Mouse (Mus musculus) liver, embryonic 15.5 days (tissue): ENCODE measurements around the gene Fyn. TPM values are rescaled to one million over a fixed set of nuclear protein-coding genes. Genes with fewer than 3 reads are reported as not detected.
A peak's percentile ranks its signal among the peaks of the same experiment; 100 is the strongest.

Source experiments
- ATAC-seq: fragments of 200-750 bp; cut with Nextera tagmentation; 2 replicates; pipeline ENCODE4 v1.8.0; 2017; ENCODE audit warnings: moderate number of reproducible peaks, mild to moderate bottlenecking, moderate library complexity; ENCODE audit not compliant: insufficient read depth
- H3K27ac ChIP-seq: fragments of 300-500 bp; sonication (generic); replicated peaks from 2 replicates; pipeline ENCODE4 v1.5.1; 2015; ENCODE audit warnings: mild to moderate bottlenecking, inconsistent platforms
- H3K27me3 ChIP-seq: fragments of 300-500 bp; sonication (generic); 2 replicates; pipeline ENCODE4 v1.6.1; 2015; ENCODE audit warnings: mild to moderate bottlenecking, inconsistent platforms
- H3K36me3 ChIP-seq: fragments of 300-500 bp; sonication (generic); replicated peaks from 2 replicates; pipeline ENCODE4 v1.6.1; 2015; ENCODE audit warnings: moderate library complexity, mild to moderate bottlenecking, inconsistent platforms
- H3K4me1 ChIP-seq: fragments of 300-500 bp; sonication (generic); replicated peaks from 2 replicates; pipeline ENCODE4 v1.6.1; 2015; ENCODE audit warnings: inconsistent platforms
- H3K4me2 ChIP-seq: fragments of 300-500 bp; sonication (generic); 2 replicates; pipeline ENCODE4 v1.6.1; 2015; ENCODE audit warnings: moderate library complexity, mild to moderate bottlenecking, inconsistent platforms
- H3K4me3 ChIP-seq: fragments of 300-500 bp; sonication (generic); replicated peaks from 2 replicates; pipeline ENCODE4 v1.5.1; 2015; ENCODE audit warnings: mild to moderate bottlenecking, inconsistent platforms
- H3K9ac ChIP-seq: fragments of 300-500 bp; sonication (generic); 2 replicates; pipeline ENCODE4 v1.6.1; 2015; ENCODE audit warnings: moderate library complexity, mild to moderate bottlenecking, inconsistent platforms
- H3K9me3 ChIP-seq: fragments of 300-500 bp; sonication (generic); replicated peaks from 2 replicates; pipeline ENCODE4 v1.6.1; 2016; ENCODE audit warnings: inconsistent platforms
- WGBS: fragments of 180-500 bp; shearing (Covaris S2); methylation state at CpG from one replicate; pipeline ENCODE4 v1.1.7; 2015; ENCODE audit warnings: mixed read lengths; ENCODE audit not compliant: insufficient replicate concordance; 5-methylcytosine and 5-hydroxymethylcytosine counted together
- polyA plus RNA-seq: library from polyadenylated mRNA; unstranded; fragments of >200 nt; fragmentation: Nextera tagmentation; extraction: Ambion mirVana; gene quantifications from 2 replicates; pipeline ENCODE4 v1.2.1, GENCODE M21; 2015

The Fyn gene
- polyA plus RNA-seq, 1 experiment from 2014 or later: 6.1 TPM

DNA sequence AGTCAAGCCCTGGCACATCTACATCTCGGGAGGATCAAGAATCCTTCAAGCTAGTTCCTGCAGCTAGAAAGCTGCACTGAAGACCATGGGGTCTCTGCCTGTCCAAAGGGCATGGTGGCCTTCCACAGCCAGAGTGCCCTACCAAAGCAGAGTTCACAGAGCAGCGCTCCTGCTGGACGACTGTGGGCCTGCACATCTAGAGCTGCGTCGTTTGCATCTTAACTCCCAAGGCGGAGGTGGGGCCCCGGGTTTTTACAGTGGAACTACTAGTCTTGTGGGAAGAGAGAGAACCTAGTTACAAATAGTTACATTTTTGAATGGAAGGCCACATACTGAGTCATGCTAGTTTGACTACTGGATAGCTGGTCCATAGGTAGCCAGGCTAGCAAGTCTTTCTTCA lies 30.3 kb downstream of the Fyn start:
- no peaks in the 10 kb centered on the region for H3K27me3 ChIP-seq
- H3K27ac ChIP-seq: no peak overlapping the region
- H3K4me2 ChIP-seq: no peak overlapping the region
- no peaks in the 10 kb centered on the region for H3K36me3 ChIP-seq
- ATAC-seq: no peak
- H3K4me1 ChIP-seq: no peaks in the 10 kb centered on the region
- no peaks in the 10 kb centered on the region for H3K9me3 ChIP-seq
- 69% methylated on average over 7 of the region's 7 CpGs for WGBS
- H3K4me3 ChIP-seq: no peak overlapping the region
- H3K9ac ChIP-seq: no peak overlapping the region

DNA sequence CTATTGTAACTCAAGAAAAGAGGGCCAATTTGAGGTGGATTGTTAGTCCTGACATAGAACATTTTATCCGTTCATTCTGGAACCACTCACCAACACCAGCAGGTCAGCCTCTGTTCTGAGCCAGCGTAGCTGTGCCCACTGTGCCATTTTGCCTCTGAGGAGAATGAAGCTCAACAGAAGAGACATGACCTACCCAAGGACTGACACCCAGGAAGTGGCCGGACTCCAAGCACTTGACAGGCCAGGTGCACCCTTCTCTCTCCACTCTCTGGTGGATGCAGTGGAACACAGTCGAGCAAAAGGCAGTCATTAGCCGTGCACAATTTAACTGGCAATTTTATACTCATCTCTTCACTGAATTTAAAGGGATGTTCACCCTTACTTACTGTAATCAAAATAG lies 31.5 kb downstream of the Fyn start:
- H3K4me1 ChIP-seq: no peaks in the 10 kb centered on the region
- no peaks in the 10 kb centered on the region for H3K36me3 ChIP-seq
- no peak overlapping the region for H3K4me2 ChIP-seq
- WGBS: 78% methylated on average over 5 of the region's 5 CpGs
- H3K4me3 ChIP-seq: no peak overlapping the region
- no peak for ATAC-seq
- no peaks in the 10 kb centered on the region for H3K27me3 ChIP-seq
- H3K27ac ChIP-seq: no peak overlapping the region
- no peaks in the 10 kb centered on the region for H3K9me3 ChIP-seq
- H3K9ac ChIP-seq: no peak overlapping the region

DNA sequence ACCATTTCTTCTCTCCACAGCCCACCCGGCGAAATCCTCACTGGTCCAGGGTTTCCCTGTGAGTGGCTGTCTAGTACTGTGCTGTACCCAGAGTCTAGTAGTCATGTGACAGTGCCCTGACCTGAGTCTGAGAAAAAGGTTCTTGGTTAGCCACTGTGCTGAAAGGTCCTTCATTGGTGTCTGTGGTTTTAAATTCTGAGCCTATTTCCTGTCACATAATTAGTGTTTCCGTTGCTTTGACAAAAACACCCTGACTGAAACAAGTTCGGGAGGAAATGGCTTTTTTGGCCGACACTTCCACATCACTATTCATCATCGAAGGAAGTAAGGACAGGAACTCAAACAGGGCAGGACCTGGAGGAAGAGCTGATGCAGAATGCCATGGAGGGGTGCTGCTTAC lies 33.8 kb downstream of the Fyn start:
- no peaks in the 10 kb centered on the region for H3K27me3 ChIP-seq
- no peak overlapping the region for H3K4me2 ChIP-seq
- H3K4me1 ChIP-seq: 0 out of 2 replicates have a peak, but pooled peaks cover 7% of the 10 kb centered on the region
- no peak overlapping the region for H3K4me3 ChIP-seq
- no peaks in the 10 kb centered on the region for H3K9me3 ChIP-seq
- H3K36me3 ChIP-seq: no peaks in the 10 kb centered on the region
- H3K27ac ChIP-seq: no peak overlapping the region
- 31% methylated on average over 6 of the region's 6 CpGs for WGBS
- H3K9ac ChIP-seq: no peak overlapping the region
- ATAC-seq: no peak

DNA sequence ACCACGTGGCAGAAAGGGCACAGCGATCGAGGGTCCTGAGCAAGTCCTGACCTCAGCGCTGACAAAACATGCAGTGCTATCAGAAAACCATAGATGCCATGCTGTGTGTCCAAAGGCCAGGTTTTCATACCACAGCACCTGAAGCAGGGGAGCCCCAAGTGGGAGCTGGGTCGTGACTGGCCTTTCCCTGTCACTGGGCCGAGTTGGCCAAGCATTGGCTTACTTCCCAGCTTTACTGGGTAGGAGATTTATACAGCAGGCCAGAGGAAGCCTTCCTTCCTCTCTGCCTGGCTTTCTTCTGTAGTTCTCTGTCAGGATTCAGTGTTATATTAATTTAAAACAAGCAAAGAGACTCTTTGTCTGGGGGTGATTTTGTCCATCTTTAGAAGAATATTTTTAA lies 35.1 kb downstream of the Fyn start:
- 0 out of 2 replicates have a peak, but pooled peaks cover 7% of the 10 kb centered on the region for H3K4me1 ChIP-seq
- H3K9me3 ChIP-seq: no peaks in the 10 kb centered on the region
- whole genome bisulfite sequencing: 75% methylated on average over 6 of the region's 6 CpGs
- H3K27me3 ChIP-seq: no peaks in the 10 kb centered on the region
- no peak overlapping the region for H3K9ac ChIP-seq
- no peak for ATAC-seq
- H3K36me3 ChIP-seq: no peaks in the 10 kb centered on the region
- H3K4me3 ChIP-seq: no peak overlapping the region
- H3K27ac ChIP-seq: no peak overlapping the region
- no peak overlapping the region for H3K4me2 ChIP-seq

DNA sequence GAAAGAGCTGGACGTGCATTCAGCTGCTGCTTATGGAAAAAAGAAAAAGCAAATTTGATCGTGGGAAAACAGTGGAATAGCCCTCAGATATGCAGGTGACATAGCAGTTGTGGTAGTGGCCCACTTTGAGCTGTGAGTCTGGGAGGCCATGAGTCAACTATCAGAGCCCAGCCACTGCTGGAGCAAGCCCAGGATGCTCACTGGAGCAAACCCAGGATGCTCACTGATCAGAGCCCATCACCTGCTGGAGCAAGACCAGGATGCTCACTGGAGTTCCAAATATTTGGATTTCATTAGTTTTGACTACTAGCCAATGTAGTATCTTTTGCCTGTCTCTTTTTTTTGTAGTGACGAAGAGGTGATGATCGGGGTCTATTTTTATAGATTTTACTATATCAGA lies 35.5 kb downstream of the Fyn start:
- H3K4me3 ChIP-seq: no peak overlapping the region
- H3K27ac ChIP-seq: no peak overlapping the region
- H3K4me2 ChIP-seq: no peak overlapping the region
- H3K9ac ChIP-seq: no peak overlapping the region
- WGBS: 66% methylated on average over 4 of the region's 4 CpGs
- no peaks in the 10 kb centered on the region for H3K27me3 ChIP-seq
- no peaks in the 10 kb centered on the region for H3K9me3 ChIP-seq
- ATAC-seq: no peak
- H3K36me3 ChIP-seq: no peaks in the 10 kb centered on the region
- H3K4me1 ChIP-seq: 0 out of 2 replicates have a peak, but pooled peaks cover 7% of the 10 kb centered on the region

DNA sequence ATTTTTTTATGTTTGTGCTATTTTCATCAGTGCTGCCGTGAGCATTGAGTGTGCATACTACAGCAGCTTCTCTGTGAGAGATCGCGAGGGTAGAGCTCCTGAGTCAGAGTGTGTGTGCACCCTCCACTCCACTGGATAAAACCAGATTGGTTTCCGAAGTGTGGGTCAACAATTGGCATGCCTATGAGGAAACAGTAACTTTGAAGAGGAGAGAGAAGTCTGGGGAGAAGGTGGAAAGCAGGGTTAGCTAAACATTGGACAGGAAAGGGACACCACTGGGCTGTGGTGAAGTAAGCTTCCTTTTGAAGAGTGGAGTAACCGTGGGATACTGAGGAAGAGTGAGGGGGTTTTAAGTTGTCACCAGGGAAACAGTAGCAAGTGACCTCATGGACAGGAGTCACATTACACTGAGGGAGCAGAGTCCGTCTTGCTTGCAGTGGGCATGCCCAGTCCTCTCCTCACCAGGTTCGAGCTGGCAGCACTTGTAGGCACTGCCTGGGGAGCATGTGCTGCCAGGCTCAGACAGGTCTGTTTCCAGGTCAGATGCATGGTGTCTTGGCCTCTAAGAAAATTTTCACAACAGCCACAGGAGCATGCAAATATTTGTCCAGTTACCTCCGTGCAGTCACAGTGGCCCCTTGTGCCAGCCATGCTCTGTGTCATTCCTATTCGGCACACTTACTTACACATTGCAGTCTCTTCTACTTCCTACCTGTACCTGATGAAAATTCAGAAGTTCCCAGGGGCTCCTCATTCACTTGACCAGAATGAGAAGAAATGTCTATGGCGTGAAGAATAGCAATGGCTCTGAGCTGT lies 37.5 kb downstream of the Fyn start:
- no peak overlapping the region for H3K4me2 ChIP-seq
- no peak overlapping the region for H3K27ac ChIP-seq
- no peak overlapping the region for H3K9ac ChIP-seq
- H3K9me3 ChIP-seq: no peaks in the 10 kb centered on the region
- H3K27me3 ChIP-seq: no peaks in the 10 kb centered on the region
- 58% methylated on average over 10 of the region's 10 CpGs for WGBS
- H3K4me3 ChIP-seq: no peak overlapping the region
- peak; percentile 34; the same call in 1 of the 2 replicates for ATAC-seq
- H3K4me1 ChIP-seq: 0 out of 2 replicates have a peak, but pooled peaks cover 7% of the 10 kb centered on the region
- no peaks in the 10 kb centered on the region for H3K36me3 ChIP-seq

DNA sequence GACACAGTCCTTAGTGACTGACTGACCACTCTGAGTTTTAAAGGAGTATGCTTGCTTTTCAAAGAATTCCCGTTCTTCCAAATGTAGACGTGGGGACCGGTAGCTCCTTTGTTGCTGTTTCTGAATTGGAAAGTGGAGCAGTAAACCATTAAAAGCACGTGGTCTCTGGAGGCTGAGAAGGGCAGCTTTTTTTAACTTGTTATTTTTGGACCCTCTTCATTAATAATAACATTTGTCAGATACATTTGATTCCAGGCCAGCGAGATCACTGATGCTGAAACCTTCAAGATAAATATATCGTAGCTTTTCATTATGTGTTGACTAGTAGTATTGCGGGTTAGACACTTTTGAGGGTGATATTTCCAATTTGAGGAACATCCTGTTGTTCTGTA lies 38.1 kb downstream of the Fyn start:
- WGBS: 77% methylated on average over 7 of the region's 7 CpGs
- Histone ChIP-seq H3K27me3 (no peaks in the 10 kb centered on the region), H3K4me2 (no peak overlapping the region), H3K9ac (no peak overlapping the region), H3K27ac (no peak overlapping the region), H3K4me3 (no peak overlapping the region), H3K36me3 (no peaks in the 10 kb centered on the region), H3K4me1 (peaks cover 8% of the 10 kb centered on the region), H3K9me3 (no peaks in the 10 kb centered on the region)
- ATAC-seq: no peak

DNA sequence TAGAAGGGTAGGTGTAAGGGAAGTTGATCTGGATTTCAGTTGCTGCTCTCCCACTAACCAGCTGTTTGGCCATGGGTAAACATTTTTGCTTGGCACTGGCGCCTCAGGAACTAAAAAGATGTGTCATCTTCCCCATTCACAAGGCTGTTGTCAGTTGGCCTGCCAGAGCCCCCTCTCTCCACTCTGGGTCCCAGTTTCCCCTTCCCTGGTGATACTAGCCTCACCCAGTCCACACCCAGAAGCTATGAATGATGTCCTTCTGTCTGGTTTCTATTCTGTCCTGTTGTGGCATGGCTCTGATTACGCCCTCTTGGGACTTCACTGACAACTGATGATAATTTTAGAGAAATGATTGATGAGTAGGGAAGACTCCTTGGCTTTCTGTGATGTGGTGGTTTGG lies 38.9 kb downstream of the Fyn start:
- no peaks in the 10 kb centered on the region for H3K36me3 ChIP-seq

DNA sequence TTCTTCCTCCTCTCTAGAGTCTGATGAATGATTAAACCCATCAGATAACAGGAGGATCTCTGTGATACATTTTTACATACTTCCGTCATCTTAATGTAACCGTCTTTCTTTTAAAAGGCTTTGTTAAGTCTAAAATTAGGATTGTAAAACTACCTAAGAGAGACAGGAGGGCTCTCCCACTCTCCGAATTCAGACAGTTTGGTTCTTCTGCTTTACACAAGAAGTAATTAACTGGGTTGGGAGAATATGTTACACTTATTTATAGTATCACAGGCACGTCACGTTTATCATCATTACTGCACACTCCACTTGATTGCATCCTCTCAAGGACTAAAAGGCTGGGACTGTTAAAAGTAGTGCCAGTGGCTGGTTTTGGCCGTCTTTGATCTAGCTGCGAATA lies 40.9 kb downstream of the Fyn start:
- Histone ChIP-seq H3K9ac (no peak overlapping the region), H3K4me3 (no peak overlapping the region), H3K4me1 (peaks cover 19% of the 10 kb centered on the region), H3K4me2 (no peak overlapping the region), H3K27me3 (no peaks in the 10 kb centered on the region), H3K27ac (no peak overlapping the region), H3K9me3 (no peaks in the 10 kb centered on the region), H3K36me3 (no peaks in the 10 kb centered on the region)
- 62% methylated on average over 7 of the region's 7 CpGs for WGBS
- ATAC-seq: no peak

More for the DNA sequence above, 38.9 kb downstream of the Fyn start:
- H3K9ac ChIP-seq: no peak overlapping the region
- H3K4me3 ChIP-seq: no peak overlapping the region
- H3K4me2 ChIP-seq: no peak overlapping the region
- peaks cover 16% of the 10 kb centered on the region for H3K4me1 ChIP-seq
- no peak for ATAC-seq
- H3K27ac ChIP-seq: no peak overlapping the region
- H3K27me3 ChIP-seq: no peaks in the 10 kb centered on the region
- H3K9me3 ChIP-seq: no peaks in the 10 kb centered on the region
- WGBS: 74% methylated on average over 2 of the region's 2 CpGs

DNA sequence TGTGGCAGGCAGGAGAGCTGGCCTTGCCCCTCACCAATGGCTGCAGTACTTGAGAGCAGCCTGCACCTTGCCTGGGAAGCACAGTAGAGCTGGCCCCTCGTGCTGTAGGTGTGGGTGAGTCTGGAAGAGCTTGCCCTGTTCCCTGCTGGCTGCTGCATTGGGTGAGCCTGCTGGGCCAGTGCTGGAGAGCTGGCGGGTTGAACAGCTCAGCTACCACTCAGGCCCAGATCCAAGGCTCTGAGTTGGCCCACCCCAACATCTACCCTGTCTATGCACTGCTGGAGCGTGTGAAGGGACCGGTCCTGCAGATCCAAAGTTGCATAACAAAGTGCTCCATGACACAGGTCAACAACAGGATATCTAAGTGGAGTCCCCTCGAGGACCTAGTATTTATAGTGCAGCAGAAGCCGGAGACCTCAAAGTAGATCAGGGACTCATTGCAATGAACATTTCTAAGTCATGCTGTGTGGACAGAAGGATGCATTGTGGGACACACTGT lies 41.5 kb downstream of the Fyn start:
- Histone ChIP-seq H3K4me2 (no peak overlapping the region), H3K27ac (no peak overlapping the region), H3K4me1 (peaks cover 19% of the 10 kb centered on the region), H3K4me3 (no peak overlapping the region), H3K27me3 (no peaks in the 10 kb centered on the region), H3K9me3 (no peaks in the 10 kb centered on the region), H3K36me3 (no peaks in the 10 kb centered on the region), H3K9ac (no peak overlapping the region)
- 60% methylated on average over 6 of the region's 6 CpGs for WGBS
- no peak for ATAC-seq

DNA sequence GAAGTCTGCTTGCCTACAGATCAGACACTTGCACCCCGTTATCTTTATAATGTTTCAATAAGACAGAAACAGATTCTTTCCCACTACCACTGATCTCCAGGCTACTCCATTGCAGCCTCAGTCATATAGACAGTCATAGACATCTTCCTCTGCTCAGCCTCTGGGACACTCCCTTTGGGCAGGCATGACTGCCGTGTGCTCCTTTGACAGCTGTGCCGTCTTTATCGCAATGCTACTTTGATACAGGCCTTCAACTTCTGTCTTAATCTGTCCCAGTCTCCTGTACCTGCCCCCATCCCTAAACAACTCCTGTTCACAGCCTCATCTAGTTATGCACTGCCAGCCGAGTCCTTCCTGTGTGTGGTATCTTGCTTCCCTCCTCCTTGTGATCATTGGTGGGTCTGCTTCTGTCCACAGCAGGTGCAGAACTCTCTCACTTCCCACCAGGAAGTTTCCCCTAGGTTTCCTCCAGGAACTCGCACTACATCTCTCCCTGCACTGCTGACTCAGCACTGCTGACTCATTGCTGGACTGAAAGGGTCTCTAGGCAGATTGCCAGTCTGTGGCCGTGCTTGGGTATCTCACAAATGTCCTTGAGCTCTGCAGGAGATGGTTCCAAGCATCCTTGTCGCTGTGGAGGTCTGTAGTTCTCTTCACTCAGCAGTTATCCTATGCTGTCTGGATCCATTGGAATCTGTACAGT lies 43.4 kb downstream of the Fyn start:
- Histone ChIP-seq H3K4me2 (no peak overlapping the region), H3K27me3 (no peaks in the 10 kb centered on the region), H3K4me1 (peaks cover 12% of the 10 kb centered on the region), H3K27ac (no peak overlapping the region), H3K9me3 (no peaks in the 10 kb centered on the region), H3K4me3 (no peak overlapping the region), H3K36me3 (no peaks in the 10 kb centered on the region), H3K9ac (no peak overlapping the region)
- 44% methylated on average over 8 of the region's 8 CpGs for WGBS
- ATAC-seq: peak; percentile 40; the same call in 1 of the 2 replicates
